Mouse (Mus musculus): ENCODE results near the gene Pfn3. TPM values are rescaled to one million over a fixed set of nuclear protein-coding genes. Genes with fewer than 3 reads are reported as not detected.
A peak's percentile ranks its signal among the peaks of the same experiment; 100 is the strongest.

Pfn3 gene
- total RNA-seq, 4 experiments from 2014 or later: not detected

DNA sequence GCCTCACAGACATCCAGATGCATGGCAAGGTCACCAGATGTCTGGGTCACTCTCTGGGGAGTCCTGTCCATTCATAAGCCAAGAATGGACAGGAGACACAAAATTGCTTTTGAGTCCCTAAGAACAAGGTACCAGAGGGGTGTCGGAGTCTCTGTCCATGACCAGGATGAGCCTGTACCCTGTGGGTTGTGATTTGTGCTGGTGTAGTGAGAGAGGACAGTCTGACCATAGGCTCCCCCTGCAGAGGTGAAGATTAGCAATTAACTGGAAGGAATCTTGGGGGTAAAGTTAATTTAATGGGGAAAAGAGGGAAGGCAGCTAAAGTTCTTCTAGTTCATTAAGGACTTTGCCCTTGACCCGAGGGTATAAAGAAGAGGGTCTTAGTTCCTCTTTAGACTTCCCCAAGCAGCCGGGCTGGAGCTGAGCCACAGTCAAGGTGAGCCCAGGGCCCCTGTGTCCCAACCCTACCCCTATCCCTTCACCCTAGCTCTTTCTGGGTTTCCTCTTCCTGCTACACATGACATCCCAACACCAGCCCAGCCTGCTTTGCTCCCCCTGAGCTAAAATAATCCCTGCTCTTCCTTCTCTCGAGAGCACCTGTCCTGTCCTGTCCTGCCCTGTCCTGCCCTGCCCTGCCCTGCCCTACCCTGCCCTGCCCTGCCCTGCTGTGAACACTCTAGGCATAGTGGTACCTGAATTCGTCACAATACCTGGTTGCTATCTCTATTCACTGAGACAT lies 15.6 kb downstream of the Pfn3 start:
- DNase-seq (ENCODE audit: low spot score in 2 of 2): no peak

DNA sequence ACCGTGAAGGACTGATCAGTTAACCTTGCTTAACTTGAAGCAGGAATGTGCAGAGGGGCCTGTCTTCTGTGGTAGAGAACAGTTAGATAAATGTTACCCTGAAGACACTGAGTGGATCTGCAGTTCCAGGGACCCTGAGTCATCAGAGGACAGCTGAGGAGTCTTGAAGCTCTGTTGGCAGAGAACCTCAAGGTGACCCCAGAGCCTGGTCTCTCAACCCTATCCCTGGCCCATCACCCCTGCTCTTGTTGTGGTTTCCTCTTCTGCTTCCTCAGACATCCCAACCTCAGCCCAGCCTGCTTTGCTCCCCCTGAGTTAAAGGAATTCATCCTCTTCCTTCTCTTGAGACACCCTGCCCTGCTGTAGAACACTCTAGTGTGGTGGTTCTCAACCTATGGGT lies 16.9 kb downstream of the Pfn3 start, which contains the start of gene Slc34a1:
Gene Slc34a1, plus strand, starts transcription at position 100 of the 400 bp plus-strand sequence.
- DNase-seq (ENCODE audit: low spot score in 2 of 2): no peak

DNA sequence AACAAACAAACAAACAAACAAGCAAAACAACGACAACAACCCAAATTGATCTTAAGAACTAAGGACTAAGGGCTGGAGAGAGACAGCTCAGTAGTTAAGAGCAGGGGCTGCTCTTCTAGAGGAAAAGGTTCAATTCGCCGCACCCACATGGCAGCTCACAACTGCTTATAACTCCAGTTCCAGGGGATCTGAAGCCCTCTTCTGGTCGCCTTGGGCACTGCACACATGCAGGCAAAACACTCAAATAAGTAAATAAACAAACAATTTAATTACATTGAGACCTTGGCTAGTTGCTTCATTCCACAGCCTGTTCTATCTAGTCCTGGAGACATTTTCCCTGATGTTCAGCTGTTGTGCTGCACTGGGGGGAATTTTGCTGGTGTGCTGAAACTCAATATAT lies 22.1 kb downstream of the Pfn3 start:
- DNase-seq (ENCODE audit: low spot score in 2 of 2): no peak

DNA sequence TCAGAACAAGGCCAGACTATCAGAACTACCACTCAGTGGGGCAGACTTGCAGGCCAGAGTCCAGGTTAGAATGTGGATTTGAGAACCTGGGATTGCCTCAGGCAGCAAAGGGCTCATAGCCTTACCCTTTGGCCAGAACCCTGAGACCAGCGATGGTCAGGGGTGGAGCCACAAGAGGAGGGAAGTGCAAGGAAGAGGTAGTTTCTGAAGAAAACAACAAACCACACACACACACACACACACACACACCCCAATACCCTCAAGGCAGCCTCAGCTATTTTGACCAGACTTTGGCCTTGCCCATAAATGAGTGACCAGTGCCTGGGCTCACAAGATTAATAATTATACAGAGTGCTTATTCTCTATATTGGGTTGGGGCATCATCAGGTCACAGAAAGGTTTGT lies 23.4 kb downstream of the Pfn3 start:
- no peak for DNase-seq (ENCODE audit: low spot score in 2 of 2)

DNA sequence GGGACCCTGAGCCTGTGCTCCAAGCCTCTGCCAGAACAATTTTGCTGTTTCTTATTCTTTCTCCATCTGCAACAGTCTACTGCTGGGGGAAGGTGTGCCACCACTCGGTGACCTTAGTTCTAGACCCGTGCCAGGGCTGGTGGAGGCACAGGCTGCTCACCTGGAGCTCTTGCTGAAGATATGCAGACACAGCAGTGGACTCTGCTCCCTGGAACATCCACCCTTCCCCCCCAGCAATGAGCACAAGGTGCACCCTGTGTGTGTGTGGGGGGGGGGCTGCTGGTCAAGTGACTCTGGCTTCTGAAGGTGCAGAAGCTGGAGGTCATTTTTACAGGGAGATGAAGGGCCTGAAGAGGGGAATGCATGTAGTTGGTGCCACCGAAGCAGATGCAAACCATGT lies 24.4 kb downstream of the Pfn3 start:
- DNase-seq (ENCODE audit: low spot score in 2 of 2): no peak

DNA sequence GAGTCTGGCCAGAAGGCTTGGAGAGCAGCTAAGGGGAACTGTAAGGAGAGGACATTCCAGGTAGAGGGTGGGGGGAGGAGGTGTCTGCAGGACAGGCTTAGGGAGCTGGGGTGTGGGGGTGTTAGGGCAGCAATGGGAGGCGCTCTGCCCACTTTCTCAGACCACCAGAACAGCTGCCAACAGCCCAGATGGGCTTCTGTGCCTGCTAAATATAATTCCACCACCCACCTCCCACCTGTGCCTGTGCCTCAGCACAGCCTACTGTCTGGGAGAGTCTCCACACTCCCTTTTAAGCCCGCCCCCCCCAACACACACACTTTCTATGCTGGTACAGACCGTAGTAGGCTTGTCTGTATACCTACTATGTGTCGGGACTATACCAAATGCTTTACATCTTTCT lies 33.2 kb downstream of the Pfn3 start:
- peak; percentile 82 for DNase-seq (ENCODE audit: low spot score in 2 of 2)

DNA sequence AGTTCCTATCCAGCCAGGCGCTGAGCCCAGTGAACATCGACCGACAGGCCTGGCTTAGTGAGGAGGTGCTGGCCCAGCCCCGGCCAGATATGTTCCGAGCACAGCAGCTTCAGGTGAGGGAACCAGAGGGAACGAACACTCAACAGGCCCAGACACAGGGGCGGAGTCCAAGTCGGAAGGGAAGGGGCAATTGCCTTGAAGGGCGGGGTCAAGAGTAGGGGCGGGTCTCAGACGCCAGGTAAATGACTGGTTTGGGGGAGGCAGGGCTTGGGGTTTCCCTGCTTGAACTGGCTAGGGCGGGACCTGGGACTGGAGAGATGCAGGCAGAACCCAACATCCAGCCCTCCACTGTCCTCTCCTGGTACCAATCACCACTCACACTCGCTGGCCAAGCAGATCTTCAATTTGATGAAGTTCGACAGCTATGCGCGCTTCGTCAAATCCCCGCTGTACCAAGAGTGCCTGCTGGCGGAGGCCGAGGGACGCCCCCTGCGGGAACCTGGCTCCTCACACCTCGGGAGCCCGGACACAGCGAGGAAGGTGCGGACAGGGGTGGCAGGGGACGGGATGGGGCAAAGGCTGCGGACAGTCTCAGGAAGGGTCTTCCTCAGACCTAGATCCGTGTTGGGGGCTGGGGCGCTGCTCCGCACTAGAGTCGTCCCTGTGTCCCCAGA lies 36.0 kb downstream of the Pfn3 start:
- no peak for DNase-seq (ENCODE audit: low spot score in 2 of 2)

DNA sequence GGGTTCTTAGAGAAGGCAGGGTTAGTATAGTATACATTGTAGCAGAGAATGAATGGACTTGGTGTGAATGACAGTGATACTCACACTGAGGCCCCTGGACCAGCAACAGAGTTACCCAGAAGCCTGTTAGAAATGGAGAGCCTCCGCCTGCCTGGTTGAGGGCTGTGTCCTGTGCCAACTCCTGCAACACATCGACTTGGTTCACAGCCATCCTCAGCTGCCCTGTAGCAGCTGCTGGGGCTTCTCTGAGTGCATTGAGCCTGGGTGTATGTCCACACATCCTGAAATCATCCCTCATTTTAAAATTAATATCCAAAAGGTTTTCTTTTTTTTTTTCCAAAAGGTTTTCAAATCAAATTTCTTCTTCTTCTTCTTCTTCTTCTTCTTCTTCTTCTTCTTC lies 39.2 kb downstream of the Pfn3 start:
- no peak for DNase-seq (ENCODE audit: low spot score in 2 of 2)

DNA sequence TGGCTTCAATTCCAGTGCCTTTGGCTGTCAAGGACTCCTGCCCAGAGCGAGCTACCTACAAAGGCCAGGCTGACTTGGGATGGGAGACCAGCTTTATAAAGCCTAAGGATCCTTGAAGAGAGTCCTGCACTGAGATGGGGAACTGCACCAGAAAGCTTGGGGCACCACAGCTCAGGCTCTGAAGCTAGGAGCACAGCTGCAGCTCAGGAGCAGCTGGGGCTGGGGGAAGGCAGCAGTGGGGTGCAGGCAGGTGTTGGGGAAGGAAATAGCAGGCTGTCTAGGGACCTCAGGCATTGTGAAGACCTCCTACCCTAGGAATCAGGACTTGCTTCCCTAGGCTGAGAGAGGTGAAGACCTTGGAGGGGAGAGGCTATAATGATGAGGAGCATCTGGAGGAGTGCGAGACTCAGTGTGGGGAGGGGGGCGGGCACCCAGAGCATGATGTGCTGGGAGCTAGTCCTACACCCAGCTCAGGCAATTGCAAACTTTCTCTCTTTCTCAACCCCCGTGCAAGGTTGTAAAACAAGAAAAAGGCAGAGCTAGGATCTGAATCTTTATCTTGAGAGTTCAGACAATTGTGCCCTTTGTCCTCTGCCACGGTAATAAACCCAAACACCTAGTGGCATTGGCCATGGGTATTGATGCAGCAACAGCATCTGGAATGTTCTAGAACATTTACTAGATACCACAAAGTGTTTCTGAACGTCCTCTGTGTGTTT lies 40.7 kb downstream of the Pfn3 start:
- no peak for DNase-seq (ENCODE audit: low spot score in 2 of 2)

DNA sequence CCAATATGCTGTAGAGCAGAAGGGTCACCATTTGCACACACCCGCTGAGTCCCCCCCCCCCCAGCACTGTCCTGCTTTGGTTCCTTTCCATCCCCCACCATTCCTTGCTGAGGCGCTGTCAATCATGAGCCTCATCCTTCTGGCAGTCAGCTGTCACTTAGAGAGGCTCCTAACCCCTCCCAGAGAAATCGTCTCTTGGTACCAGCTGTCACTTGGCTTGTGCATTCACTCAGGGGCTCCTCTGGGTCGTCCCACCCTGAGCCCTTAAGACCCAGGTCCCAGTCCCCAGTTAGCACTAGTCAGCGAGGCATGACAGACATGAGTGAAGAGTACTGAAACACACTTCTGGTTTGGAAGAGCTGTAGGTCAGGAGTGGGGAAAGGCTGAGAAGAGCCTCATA lies 43.3 kb downstream of the Pfn3 start:
- DNase-seq (ENCODE audit: low spot score in 2 of 2): no peak

DNA sequence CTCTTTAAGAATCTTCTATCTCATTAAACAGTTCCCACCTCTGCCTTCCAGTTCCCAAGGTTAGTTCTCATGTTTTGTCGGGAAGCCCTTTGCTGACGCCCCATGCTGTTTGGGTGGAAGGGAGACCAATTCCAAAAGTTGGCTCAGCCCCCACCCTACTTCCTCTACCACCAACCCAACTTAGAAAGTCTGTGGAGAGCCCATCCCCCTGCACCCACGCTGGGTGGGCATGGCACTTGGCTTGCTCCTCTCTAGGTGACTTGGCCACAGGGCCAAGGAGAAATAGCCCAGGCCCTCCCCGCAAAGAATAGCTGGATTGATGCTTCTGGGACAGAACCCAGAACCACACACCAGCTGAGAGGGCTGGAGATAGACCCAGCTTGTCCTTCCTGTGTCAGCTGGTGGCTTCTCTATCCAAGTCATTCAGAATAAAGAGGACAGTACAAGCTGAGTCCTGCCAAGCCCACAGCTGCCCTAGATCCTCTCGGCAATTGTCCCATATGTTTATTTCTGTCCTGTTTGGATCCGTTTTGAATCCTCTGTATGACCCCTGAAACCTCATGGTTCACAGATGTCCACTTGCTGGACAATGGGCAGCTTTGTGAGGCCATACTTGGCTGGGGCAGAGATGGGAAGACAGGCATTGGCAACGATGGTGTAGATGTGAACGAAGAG lies 43.9 kb downstream of the Pfn3 start:
- DNase-seq (ENCODE audit: low spot score in 2 of 2): peak; percentile 60 to 76

DNA sequence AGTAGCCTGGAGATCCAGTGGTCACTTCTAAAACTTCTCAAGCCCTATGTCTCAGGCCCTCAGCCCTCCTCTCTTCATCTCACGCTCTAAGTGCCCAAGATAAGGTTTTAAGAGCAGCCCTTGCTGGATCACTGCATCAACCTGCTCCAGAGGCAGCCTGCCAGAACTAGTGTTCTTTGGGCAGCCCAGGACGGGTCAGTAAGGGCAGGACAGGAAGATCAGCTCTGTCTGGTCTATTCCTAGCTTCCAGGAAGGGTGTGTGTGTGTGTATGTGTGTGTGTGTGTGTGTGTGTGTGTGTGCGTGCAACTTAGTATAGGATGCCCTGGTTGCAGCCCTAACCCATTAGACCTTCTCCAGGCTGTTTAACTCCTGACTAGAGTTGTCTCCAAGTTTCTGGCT lies 44.8 kb downstream of the Pfn3 start:
- DNase-seq (ENCODE audit: low spot score in 2 of 2): no peak

DNA sequence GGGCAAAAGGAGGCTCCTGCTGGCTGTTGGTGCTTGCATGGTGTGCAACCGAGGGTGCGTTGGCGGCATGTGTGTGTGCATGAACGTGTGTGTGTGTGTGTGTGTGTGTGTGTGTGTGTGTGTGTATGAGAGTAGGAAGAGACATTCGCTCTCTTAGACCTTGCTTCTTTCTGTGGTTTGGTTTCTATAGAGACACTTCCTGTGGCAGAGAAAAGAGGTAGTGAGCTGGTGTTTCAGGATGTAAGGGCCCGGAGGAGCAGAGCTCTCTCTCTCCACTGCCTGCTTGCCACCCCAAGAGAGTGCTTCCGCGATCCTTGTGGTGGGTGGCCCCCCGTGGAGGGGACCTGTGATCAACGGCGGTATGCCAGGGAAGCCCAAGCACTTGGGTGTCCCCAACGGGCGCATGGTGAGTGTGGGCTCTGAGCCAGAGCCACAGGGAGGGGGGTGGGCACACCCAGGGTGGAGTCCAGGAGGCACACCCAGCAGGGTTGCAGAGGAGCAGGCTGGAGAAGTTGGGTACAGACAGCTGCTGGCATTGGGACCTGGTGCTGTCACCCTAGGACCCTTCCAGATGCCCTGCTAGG lies 45.4 kb downstream of the Pfn3 start, which contains the start of gene Rgs14:
Gene Rgs14, plus strand, starts transcription at position 202 of the 584 bp plus-strand sequence.
- DNase-seq (ENCODE audit: low spot score in 2 of 2): peak; percentile 52 to 57

DNA sequence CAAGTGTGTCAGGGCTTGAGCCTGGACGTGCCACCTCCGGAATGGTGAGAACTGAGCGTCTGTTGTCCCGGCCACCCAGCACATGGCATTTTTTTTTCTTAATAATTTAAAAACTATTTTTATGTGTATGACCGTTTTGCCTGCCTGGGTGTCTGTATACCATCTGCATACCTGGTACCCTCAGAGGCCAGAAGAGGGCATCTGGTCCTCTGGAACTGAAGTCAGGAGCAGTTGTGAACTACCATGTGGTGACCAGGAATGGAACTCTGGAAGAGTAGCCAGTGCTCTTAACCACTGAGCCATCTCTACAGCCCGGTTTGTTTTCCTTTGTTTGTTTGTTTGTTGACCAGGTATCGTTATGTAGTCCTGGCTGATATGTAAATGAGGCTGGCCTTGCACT lies 46.6 kb downstream of the Pfn3 start:
- DNase-seq (ENCODE audit: low spot score in 2 of 2): no peak

Small RNA genes lying within 50 kb of the gene (microRNA-seq; reads per million reads assigned to microRNA genes)
- gene Mir6943: 5.4 to 9.6 reads per million in 2 experiments

Other genes starting within 250 kb of the Pfn3 start
- gene Nsd1, start 205.4 kb downstream of the Pfn3 start, total RNA-seq (2022): 100 to 1,000 TPM; 107 to 141 (median 129) TPM
- gene Prelid1, start 94.7 kb downstream of the Pfn3 start, total RNA-seq (2022): 100 to 1,000 TPM; 133 to 152 (median 139) TPM
- gene Rab24, start 93.3 kb downstream of the Pfn3 start, total RNA-seq (2022): 10 to 100 TPM; 75.4 to 84.1 (median 80.8) TPM
- gene Mxd3, start 85.4 kb downstream of the Pfn3 start, total RNA-seq (2022): 1 to 10 TPM in 2 of 4 experiments, under 1 TPM in 2; 0.82 to 1.5 (median 1.0) TPM
- 10 to 100 TPM; 56.6 to 72.8 (median 65.0) TPM for gene Lman2, start 52.4 kb downstream of the Pfn3 start, total RNA-seq (2022)
- 10 to 100 TPM; 86.8 to 97.9 (median 95.0) TPM for gene Rgs14, start 45.5 kb downstream of the Pfn3 start, total RNA-seq (2022)
- not detected for gene Slc34a1, start 17.0 kb downstream of the Pfn3 start, total RNA-seq (2022)
- gene F12, start 11.6 kb upstream of the Pfn3 start, total RNA-seq (2022): 1 to 10 TPM in 1 of 4 experiments, under 1 TPM in 2, not detected in 1; 0.43 to 1.5 (median 0.74) TPM
- gene Grk6, start 29.8 kb upstream of the Pfn3 start, total RNA-seq (2022): 10 to 100 TPM; 61.4 to 74.2 (median 67.5) TPM
- gene Prr7, start 49.0 kb upstream of the Pfn3 start, total RNA-seq (2022): 10 to 100 TPM; 57.5 to 73.5 (median 60.4) TPM
- gene Dbn1, start 72.9 kb upstream of the Pfn3 start, total RNA-seq (2022): 100 to 1,000 TPM; 295 to 399 (median 333) TPM
- 10 to 100 TPM; 88.7 to 99.2 (median 95.5) TPM for gene Pdlim7, start 98.4 kb upstream of the Pfn3 start, total RNA-seq (2022)
- gene Dok3, start 114.1 kb upstream of the Pfn3 start, total RNA-seq (2022): 10 to 100 TPM in 2 of 4 experiments, 1 to 10 TPM in 2; 6.4 to 20.4 (median 12.1) TPM
- 10 to 100 TPM; 54.4 to 64.1 (median 56.3) TPM for gene Ddx41, start 121.4 kb upstream of the Pfn3 start, total RNA-seq (2022)
- gene Fam193b, start 155.9 kb upstream of the Pfn3 start, total RNA-seq (2022): 100 to 1,000 TPM in 2 of 4 experiments, 10 to 100 TPM in 2; 84.9 to 113 (median 94.5) TPM
- gene Tmed9, start 158.5 kb upstream of the Pfn3 start, total RNA-seq (2022): 100 to 1,000 TPM; 124 to 139 (median 130) TPM
- gene B4galt7, start 184.7 kb upstream of the Pfn3 start, total RNA-seq (2022): 10 to 100 TPM; 21.5 to 28.7 (median 24.8) TPM
- gene Caml, start 207.8 kb upstream of the Pfn3 start, total RNA-seq (2022): 10 to 100 TPM; 41.5 to 54.7 (median 46.1) TPM
- 10 to 100 TPM; 41.8 to 48.4 (median 46.2) TPM for gene Ddx46, start 219.8 kb upstream of the Pfn3 start, total RNA-seq (2022)

Measured in layer of hippocampus, adult 8-10 months (tissue).